Mouse (Mus musculus) testis, adult 2 months (tissue): Measurements from ENCODE around the gene Sgta.

Experiments used
- CTCF ChIP-seq: fragments of 200-500 bp; IDR thresholded peaks from 2 replicates; pipeline ENCODE4 v1.5.1; 2012; ENCODE audit warnings: low read depth, mild to moderate bottlenecking, inconsistent platforms, low read length, moderate library complexity; ENCODE audit not compliant: control insufficient read depth, insufficient read depth, insufficient replicate concordance
- POLR2A ChIP-seq: fragments of 200-500 bp; IDR thresholded peaks from 2 replicates; pipeline ENCODE4 v1.6.1; 2012; ENCODE audit warnings: low read depth, mild to moderate bottlenecking, inconsistent platforms, low read length, moderate library complexity; ENCODE audit not compliant: control insufficient read depth

- no peak for TF ChIP-seq CTCF
- no peak for TF ChIP-seq POLR2A
These were observed 62.6 kb downstream of the Sgta start for GRCm38 (mm10) chr10:80997332-80997731.
